Mouse (Mus musculus) kidney, embryonic 15.5 days (tissue): ENCODE measurements around the gene Aldh3a1. TPM values are rescaled to one million over a fixed set of nuclear protein-coding genes. Genes with fewer than 3 reads are reported as not detected.
A peak's percentile ranks its signal among the peaks of the same experiment; 100 is the strongest.
"Not testable (repeated sequence)": the region's sequence is repeated elsewhere in the genome, so short reads cannot be mapped to it uniquely, and the experiment has no call there.

Experiments
- ATAC-seq: fragments of 200-750 bp; cut with Nextera tagmentation; replicated peaks from 2 replicates; pipeline ENCODE4 v1.8.0; 2017; ENCODE audit warnings: moderate TSS enrichment; ENCODE audit not compliant: low FRiP score
- H3K27ac ChIP-seq: fragments of 300-500 bp; sonication (generic); 2 replicates; pipeline ENCODE4 v1.5.1; 2015; ENCODE audit warnings: mild to moderate bottlenecking, inconsistent platforms
- H3K27me3 ChIP-seq: fragments of 300-500 bp; sonication (generic); 2 replicates; pipeline ENCODE4 v1.6.1; 2015; ENCODE audit warnings: inconsistent platforms
- H3K36me3 ChIP-seq: fragments of 300-500 bp; sonication (generic); 2 replicates; pipeline ENCODE4 v1.6.1; 2015; ENCODE audit warnings: inconsistent platforms
- H3K4me1 ChIP-seq: fragments of 300-500 bp; sonication (generic); 2 replicates; pipeline ENCODE4 v1.6.1; 2015; ENCODE audit warnings: inconsistent platforms
- H3K4me2 ChIP-seq: fragments of 300-500 bp; sonication (generic); 2 replicates; pipeline ENCODE4 v1.6.1; 2015; ENCODE audit warnings: moderate library complexity, mild to moderate bottlenecking, inconsistent platforms
- H3K4me3 ChIP-seq: fragments of 300-500 bp; sonication (generic); replicated peaks from 2 replicates; pipeline ENCODE4 v1.5.1; 2015; ENCODE audit warnings: mild to moderate bottlenecking, inconsistent platforms
- H3K9ac ChIP-seq: fragments of 300-500 bp; sonication (generic); 2 replicates; pipeline ENCODE4 v1.6.1; 2015; ENCODE audit warnings: mild to moderate bottlenecking, inconsistent platforms
- H3K9me3 ChIP-seq: fragments of 300-500 bp; sonication (generic); replicated peaks from 2 replicates; pipeline ENCODE4 v1.6.1; 2016; ENCODE audit warnings: inconsistent platforms
- WGBS: fragments of 180-500 bp; shearing (Covaris S2); methylation state at CpG from one replicate; pipeline ENCODE4 v1.1.7; 2015; ENCODE audit warnings: mixed read lengths; 5-methylcytosine and 5-hydroxymethylcytosine counted together
- polyA plus RNA-seq: library from polyadenylated mRNA; unstranded; fragments of >200 nt; fragmentation: Nextera tagmentation; extraction: Ambion mirVana; gene quantifications from 2 replicates; pipeline ENCODE4 v1.2.1, GENCODE M21; 2015

Gene Aldh3a1
- polyA plus RNA-seq, 1 experiment from 2014 or later = 0.09 TPM

DNA sequence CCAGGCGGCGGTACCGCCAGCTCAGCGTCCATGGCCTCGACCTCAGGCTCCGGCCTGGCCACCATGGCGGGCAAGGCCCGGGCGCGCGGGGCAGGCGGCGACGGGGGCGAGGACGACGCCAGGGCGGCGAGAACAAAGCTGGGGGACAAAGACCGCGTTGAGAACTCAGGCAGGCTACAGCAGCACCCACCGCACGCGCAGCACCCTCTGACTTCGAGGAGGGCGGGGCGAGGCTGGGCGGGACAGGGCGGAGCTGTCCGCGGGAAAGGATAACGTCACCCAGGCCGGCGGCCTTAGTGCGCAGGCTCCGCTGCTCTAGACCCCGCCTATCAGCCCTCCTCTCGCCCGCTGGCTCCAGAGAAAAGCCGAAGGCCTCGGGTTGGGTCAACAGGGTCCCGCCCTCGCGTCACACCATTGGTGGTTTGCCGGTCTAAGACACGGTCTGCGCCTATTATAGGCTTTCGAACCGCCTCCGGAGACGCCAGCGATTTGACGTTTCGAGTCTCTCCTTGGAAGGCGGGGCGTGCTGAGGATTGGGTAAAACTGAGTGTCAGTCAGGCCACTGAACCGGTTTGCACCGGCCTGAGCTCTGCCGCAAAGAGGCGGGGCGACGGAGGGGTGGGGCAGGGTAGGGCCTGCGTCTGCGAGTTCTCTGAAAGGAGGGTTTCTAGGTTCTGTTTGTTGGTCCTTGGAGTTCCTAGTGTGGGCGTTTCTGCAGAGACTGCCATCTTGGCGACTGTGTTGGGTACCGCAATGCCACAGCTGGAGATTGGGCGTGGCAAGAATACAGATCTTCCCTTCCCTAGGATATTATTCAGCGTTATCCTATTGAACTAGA lies 32.3 kb upstream of the Aldh3a1 start, which contains the start of gene Usp22:
Usp22 (minus strand) TSS at position 235 of the 838 bp plus-strand sequence.
- peak; percentile 98 for ATAC-seq
- Histone ChIP-seq H3K4me2 (peak within 1 kb of the TSS; percentile 63), H3K36me3 (0 out of 2 replicates have a peak, but pooled peaks cover 4% of the 10 kb centered on the region), H3K4me1 (peaks cover 21% of the 10 kb centered on the region), H3K4me3 (peak within 1 kb of the TSS; percentile 68), H3K27ac (peak within 1 kb of the TSS; percentile 96), H3K9me3 (no peaks in the 10 kb centered on the region), H3K9ac (peak within 1 kb of the TSS; percentile 93), H3K27me3 (no peaks in the 10 kb centered on the region)
- WGBS = under 1% methylated on average over 69 of the region's 69 CpGs

DNA sequence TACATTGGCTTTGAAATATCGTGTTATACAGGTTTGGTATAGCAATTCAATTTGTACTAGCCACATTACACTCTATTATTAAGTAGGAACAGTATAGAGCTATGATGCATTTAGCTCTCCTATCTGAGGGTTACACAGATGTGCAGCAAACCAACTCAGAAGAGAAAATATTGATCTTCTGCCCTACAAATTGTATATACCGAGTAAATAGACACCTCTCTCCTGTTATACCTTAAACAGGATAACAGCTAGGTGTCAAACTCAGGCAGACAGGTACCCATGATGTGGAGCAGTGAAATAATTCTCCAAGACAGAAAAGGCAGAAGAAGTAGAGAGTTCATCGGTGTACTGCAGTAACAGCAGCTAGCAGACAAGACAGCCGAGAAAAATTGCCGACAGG lies 31.6 kb upstream of the Aldh3a1 start:
- Histone ChIP-seq H3K4me1 (peaks cover 21% of the 10 kb centered on the region), H3K9me3 (no peaks in the 10 kb centered on the region), H3K4me3 (peak overlapping the region; percentile 68), H3K27ac (no peak overlapping the region), H3K9ac (no peak overlapping the region), H3K27me3 (no peaks in the 10 kb centered on the region), H3K4me2 (peak overlapping the region; percentile 59), H3K36me3 (0 out of 2 replicates have a peak, but pooled peaks cover 4% of the 10 kb centered on the region)
- WGBS = 77% methylated on average over 5 of the region's 5 CpGs
- ATAC-seq = no peak

DNA sequence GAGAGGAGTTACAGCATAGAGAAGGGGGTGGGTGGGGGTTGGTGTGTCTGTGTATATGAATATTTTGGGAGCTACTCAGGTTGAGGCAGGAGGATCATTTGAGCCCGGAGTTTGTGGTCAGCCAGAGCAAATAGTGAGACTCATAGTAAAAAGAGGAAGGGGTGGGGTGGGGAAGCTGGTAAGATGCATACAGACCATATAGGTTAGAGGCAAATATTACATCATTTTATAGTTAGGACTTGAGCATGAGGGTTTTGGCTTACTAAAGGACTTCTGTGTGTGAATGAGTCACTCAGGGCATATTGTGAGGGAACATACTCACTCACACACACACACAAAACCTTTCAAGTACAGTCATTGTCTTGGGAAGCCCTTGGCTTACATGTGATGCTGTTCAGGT lies 31.0 kb upstream of the Aldh3a1 start:
- H3K4me1 ChIP-seq = peaks cover 21% of the 10 kb centered on the region
- H3K4me2 ChIP-seq = no peak overlapping the region
- no peak overlapping the region for H3K9ac ChIP-seq
- H3K36me3 ChIP-seq = 0 out of 2 replicates have a peak, but pooled peaks cover 4% of the 10 kb centered on the region
- WGBS = 88% methylated on average over 1 of the region's 1 CpGs
- no peak for ATAC-seq
- no peak overlapping the region for H3K4me3 ChIP-seq
- H3K9me3 ChIP-seq = no peaks in the 10 kb centered on the region
- no peaks in the 10 kb centered on the region for H3K27me3 ChIP-seq
- H3K27ac ChIP-seq = no peak overlapping the region

DNA sequence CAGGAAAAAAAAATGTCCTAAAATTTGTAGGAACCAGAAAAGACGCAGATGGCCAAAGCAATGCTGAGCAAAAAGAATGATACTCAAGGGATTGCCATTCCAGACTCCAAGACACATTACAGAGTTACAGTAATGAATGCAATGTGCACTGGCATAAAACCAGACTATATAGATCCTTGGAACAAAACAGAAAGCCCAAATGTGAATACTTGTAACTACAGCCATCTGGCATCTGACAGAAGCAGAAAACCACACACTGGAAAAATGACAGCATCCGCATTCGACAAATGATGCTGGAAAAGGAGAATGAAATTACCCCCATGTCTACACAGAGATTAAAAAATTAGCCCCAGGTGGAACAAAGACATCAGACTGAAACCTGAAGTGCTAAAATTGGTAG lies 27.0 kb upstream of the Aldh3a1 start:
- no peaks in the 10 kb centered on the region for H3K9me3 ChIP-seq
- H3K4me3 ChIP-seq = no peak overlapping the region
- H3K9ac ChIP-seq = no peak overlapping the region
- H3K27me3 ChIP-seq = no peaks in the 10 kb centered on the region
- WGBS = 88% methylated on average over 3 of the region's 3 CpGs
- no peak for ATAC-seq
- H3K4me2 ChIP-seq = no peak overlapping the region
- H3K27ac ChIP-seq = no peak overlapping the region
- H3K36me3 ChIP-seq = no peaks in the 10 kb centered on the region
- no peaks in the 10 kb centered on the region for H3K4me1 ChIP-seq

DNA sequence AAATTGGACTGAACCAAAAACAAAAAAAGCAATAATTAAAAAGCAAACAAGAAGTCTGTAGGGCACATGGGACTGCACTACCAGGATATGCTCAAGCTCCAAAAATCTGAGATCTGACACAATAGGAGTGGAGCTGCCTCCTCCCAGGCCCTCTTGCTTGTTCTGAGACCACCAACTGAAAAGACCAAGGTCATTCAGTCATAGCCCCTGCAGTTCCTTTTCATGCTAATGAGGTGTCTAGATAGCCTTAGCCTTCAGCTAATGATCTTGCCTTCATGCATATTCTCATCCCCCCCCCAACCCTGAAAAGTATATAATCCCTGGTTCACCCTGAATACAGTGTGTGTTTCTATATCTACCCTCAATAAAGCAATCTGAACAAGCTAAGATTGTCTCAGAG lies 25.7 kb upstream of the Aldh3a1 start:
- Histone ChIP-seq H3K9me3 (no peaks in the 10 kb centered on the region), H3K4me1 (no peaks in the 10 kb centered on the region), H3K4me2 (no peak overlapping the region), H3K36me3 (no peaks in the 10 kb centered on the region), H3K4me3 (no peak overlapping the region), H3K27ac (no peak overlapping the region), H3K27me3 (no peaks in the 10 kb centered on the region), H3K9ac (no peak overlapping the region)
- ATAC-seq = no peak

DNA sequence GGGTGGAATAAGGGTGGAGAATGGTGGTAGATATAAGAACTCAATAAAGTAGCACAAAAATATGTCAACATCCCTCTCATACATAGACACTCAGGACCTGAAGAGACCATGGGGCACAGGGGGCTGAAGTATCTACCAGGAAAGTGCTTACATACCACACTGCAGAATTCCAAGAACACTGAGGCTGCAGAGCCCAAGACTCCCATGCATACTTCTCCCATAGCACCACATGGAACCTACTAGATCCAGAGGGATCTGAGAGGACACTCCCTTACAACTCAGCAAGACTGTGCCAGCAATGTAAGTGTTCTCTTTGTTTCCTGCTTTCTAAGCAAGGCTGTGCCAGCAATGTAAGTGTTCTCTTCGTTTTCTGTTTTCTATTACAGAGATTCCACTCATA lies 23.5 kb upstream of the Aldh3a1 start:
- Histone ChIP-seq H3K27ac (no peak overlapping the region), H3K9ac (no peak overlapping the region), H3K4me3 (no peak overlapping the region), H3K9me3 (no peaks in the 10 kb centered on the region), H3K4me1 (no peaks in the 10 kb centered on the region), H3K27me3 (no peaks in the 10 kb centered on the region), H3K4me2 (no peak overlapping the region), H3K36me3 (no peaks in the 10 kb centered on the region)
- ATAC-seq = no peak
- 85% methylated on average over 1 of the region's 1 CpGs for WGBS

DNA sequence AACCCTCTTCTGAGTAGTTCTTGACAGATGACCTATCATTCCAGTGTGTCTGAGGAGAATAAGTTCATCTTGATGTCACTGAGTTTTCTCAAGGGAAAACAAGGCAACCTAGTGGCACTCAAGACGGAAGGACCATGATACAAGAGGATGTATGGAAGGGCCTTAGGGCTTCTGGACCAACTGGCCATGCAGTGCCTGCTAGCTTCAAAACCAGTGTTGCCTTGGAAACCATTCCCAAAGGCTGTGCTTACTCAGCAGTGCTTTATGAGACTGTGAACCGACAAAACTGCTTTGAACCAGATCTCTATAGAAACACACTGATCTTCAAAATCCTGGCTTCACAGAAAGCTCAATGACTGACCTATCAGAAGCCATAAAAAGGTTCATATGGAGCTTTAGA lies 16.6 kb upstream of the Aldh3a1 start:
- no peak for ATAC-seq
- Histone ChIP-seq H3K4me2 (no peak overlapping the region), H3K36me3 (no peaks in the 10 kb centered on the region), H3K4me3 (no peak overlapping the region), H3K27ac (no peak overlapping the region), H3K9me3 (no peaks in the 10 kb centered on the region), H3K4me1 (no peaks in the 10 kb centered on the region), H3K9ac (no peak overlapping the region), H3K27me3 (peaks cover 15% of the 10 kb centered on the region)
- WGBS = 69% methylated on average over 2 of the region's 2 CpGs

DNA sequence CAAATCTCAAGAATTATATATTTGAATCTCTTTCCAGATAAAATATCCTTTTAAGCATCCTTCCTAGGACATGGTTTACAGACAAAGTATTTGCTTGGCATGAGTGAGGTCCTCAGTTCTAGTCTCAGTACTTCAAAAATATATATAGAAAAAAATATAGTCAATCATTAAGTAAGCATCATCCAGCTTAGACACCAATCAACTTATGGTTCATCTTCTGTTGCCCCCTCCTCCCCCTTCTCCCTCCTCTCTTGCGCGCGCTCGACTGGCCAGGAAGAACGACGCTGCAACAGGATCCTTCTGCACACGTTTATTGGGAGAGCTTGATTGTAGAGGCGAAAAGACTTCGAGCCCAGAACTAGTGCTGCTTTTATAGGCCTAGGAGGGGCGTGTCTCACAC lies 15.2 kb upstream of the Aldh3a1 start:
- H3K27ac ChIP-seq, H3K36me3 ChIP-seq, H3K4me2 ChIP-seq, H3K4me1 ChIP-seq, H3K9ac ChIP-seq, H3K4me3 ChIP-seq, ATAC-seq, H3K9me3 ChIP-seq: not testable (repeated sequence)
- H3K27me3 ChIP-seq = peaks cover 15% of the 10 kb centered on the region
- 75% methylated on average over 7 of the region's 10 CpGs for WGBS

DNA sequence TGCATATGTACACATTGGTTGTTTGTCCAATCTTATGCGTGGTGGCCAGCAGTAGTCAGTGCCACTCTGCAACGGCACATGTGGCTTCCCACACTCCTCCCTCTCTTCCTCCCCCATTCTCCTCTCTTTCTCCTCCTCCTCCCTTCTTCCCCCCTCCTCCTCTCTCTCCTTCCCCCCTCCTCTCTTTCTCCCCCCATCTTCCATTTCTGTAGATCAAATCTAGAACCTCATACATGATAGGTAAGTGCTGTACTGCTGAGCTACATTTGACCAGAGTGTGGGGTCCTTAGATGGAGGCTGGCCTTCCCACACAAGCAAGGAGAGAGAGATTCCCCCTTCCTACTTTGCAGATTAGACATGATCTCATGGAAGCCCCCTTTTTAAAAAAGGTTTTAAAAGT lies 14.6 kb upstream of the Aldh3a1 start:
- Histone ChIP-seq H3K4me1 (no peaks in the 10 kb centered on the region), H3K4me2 (no peak overlapping the region), H3K36me3 (no peaks in the 10 kb centered on the region), H3K27ac (no peak overlapping the region), H3K27me3 (peaks cover 15% of the 10 kb centered on the region), H3K9ac (no peak overlapping the region), H3K9me3 (no peaks in the 10 kb centered on the region), H3K4me3 (no peak overlapping the region)
- 91% methylated on average over 2 of the region's 2 CpGs for WGBS
- ATAC-seq = no peak

DNA sequence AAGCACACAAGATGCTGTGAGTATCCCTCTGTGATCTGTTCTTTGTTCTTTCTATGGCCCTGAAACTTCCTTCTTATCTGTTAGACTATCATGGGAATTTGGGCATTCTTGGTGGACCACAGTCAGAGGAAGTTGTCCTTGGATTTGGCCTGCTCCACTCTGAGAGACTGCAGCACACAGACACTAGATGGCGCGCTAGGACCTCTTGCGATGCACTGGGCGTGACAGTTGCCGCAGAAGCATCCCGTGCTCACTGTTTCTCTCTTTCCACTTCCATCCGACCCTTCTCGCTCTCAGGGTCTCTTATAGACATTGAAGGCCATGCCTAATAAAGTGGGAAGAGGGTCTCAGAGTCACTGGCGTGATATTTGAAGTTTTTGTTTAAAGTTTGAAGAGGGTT lies 13.9 kb upstream of the Aldh3a1 start:
- no peak overlapping the region for H3K4me2 ChIP-seq
- no peaks in the 10 kb centered on the region for H3K36me3 ChIP-seq
- WGBS = 12% methylated on average over 9 of the region's 9 CpGs
- H3K4me1 ChIP-seq = no peaks in the 10 kb centered on the region
- no peak overlapping the region for H3K9ac ChIP-seq
- no peaks in the 10 kb centered on the region for H3K9me3 ChIP-seq
- peaks cover 15% of the 10 kb centered on the region for H3K27me3 ChIP-seq
- H3K27ac ChIP-seq = no peak overlapping the region
- ATAC-seq = no peak
- no peak overlapping the region for H3K4me3 ChIP-seq

DNA sequence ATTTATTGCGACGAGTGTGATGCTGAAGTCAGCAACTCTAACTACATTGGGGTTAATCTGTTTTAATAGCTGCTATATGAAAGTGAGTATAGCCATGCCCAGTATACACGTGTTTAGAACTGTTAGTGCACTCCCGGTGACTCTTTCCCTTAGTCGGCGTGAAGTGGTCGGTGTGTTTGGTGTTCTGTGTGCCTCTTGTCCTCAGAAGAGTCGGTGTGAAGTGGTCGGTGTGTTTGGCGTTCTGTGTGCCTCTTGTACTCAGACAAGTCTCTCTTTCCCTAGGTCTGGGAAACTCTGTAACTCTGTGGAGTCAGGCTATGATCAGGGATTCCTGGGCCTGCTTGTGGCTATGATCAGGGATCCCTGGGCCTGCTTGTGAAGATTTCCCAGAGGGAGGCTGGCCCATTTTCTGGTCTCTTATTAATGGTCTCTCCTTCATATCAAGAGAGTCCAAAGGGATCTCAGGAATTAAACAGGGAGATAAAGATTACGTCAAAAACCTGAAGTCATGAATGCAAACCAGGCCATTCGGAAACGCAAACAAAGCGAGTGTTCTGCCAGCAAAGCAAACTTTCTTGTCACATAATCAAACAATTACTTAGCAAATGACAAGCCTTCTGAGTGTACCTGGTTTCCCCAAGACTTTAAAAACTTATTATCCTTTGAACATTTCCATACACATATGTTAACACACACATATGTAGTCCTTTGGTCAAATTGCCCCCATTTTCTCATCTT lies 10.6 kb upstream of the Aldh3a1 start:
- Histone ChIP-seq H3K4me2 (no peak overlapping the region), H3K9ac (no peak overlapping the region), H3K27me3 (peaks cover 15% of the 10 kb centered on the region), H3K27ac (no peak overlapping the region), H3K9me3 (no peaks in the 10 kb centered on the region), H3K36me3 (no peaks in the 10 kb centered on the region), H3K4me1 (peaks cover 3% of the 10 kb centered on the region; the same call in 1 of the 2 replicates), H3K4me3 (no peak overlapping the region)
- no peak for ATAC-seq
- 85% methylated on average over 14 of the region's 14 CpGs for WGBS

DNA sequence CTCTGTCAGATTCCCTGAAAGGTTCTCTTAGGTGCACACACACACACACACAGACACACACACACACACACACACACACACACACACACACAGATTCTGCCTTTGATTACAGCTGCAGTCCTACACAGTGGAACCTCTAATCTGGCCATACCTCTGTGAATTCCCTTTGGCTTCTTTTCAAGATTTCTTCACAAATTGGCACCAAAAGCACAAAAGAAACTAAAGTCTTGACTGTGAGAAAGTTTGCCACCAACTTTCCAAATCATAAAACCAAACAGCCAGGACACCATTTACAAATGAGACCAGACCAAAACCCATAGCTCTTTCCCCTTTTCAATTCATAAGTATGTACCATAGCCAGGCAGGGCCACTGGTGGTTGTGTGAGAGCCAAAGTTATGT lies 9.4 kb upstream of the Aldh3a1 start:
- Histone ChIP-seq H3K27ac (no peak overlapping the region), H3K4me1 (peaks cover 3% of the 10 kb centered on the region; the same call in 1 of the 2 replicates), H3K4me3 (no peak overlapping the region), H3K27me3 (peaks cover 15% of the 10 kb centered on the region), H3K9ac (no peak overlapping the region), H3K9me3 (no peaks in the 10 kb centered on the region), H3K36me3 (no peaks in the 10 kb centered on the region), H3K4me2 (no peak overlapping the region)
- ATAC-seq = no peak
